Mouse (Mus musculus) ES-Bruce4 (cell line): ENCODE results near the gene Shb.

Experiments
- CTCF ChIP-seq: IDR thresholded peaks from one replicate; pipeline ENCODE4 v1.8.1; 2011; ENCODE audit warnings: low read depth, low read length
- POLR2A ChIP-seq: IDR thresholded peaks from one replicate; pipeline ENCODE4 v1.8.1; 2011; ENCODE audit warnings: low read length; ENCODE audit not compliant: insufficient read depth

DNA sequence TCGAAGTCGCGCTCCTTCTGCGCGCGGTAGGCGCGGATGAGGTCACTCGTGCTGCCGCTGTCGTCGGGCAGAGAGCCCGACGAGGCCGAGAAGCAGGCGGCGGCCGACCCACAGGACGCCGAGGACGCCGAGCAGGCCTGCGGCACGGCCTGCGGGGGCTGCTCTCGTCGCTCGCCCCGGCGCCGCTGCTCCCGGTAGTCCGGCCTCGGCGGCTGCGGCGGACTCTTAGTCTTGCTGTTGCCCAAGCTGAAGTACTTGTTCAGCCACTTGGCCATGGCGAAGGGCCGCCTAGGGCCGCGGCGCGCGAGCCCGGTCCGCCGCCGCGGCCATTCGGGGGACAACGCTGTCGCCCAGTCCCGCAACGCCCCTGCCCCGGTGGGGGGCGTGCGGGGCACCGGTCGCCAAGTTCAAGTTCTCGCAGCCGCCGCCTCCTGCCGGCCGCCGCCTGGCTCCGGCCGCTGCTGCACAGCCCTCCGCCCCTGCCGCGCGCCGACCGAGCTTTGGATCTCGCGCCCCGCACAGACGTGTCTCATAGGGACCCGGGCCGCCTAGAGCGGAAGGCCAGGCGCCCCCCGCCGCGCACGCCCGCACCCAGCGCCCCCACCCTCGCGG lies 2.2 kb downstream of the Shb start:
- no peak for TF ChIP-seq CTCF
- no peak for TF ChIP-seq POLR2A
